Mouse (Mus musculus) left cerebral cortex, postnatal 4 days (tissue): ENCODE measurements around the gene Krt33a. TPM values are rescaled to one million over a fixed set of nuclear protein-coding genes. Genes with fewer than 3 reads are reported as not detected.

Experiments
- DNase-seq: peaks from one replicate; pipeline ENCODE4 v3.0.0-alpha.2; 2022
- intact Hi-C: fragments of 180-260 bp; cut with DNase I; formaldehyde crosslinking; loops from one replicate; pipeline ENCODE4 v1.15.1; 2025
- total RNA-seq, 2 experiments: library from RNA; stranded (reverse); gene quantifications; 2 replicates each; pipeline ENCODE4 v1.2.3; 2021

Krt33a gene
- total RNA-seq = under 1 TPM in 1 of 2 experiments, not detected in 1; 0.30 TPM

- DNase-seq = no peak
- intact Hi-C loops = no loop called here
These were observed at the start of gene Krt33a for GRCm38 (mm10) chr11:100016112-100016511. Gene Krt33a, minus strand, starts transcription at chr11:100016212.

GRCm38 (mm10) chr11:100058875-100059274 is 42.9 kb upstream of the Krt33a start:
- intact Hi-C loops = no loop called here

GRCm38 (mm10) chr11:100055686-100056655 is 40.0 kb upstream of the Krt33a start:
- intact Hi-C loops = no loop called here
- no peak for DNase-seq

More at GRCm38 (mm10) chr11:100058875-100059274, 42.9 kb upstream of the Krt33a start:
- no peak for DNase-seq

DNA sequence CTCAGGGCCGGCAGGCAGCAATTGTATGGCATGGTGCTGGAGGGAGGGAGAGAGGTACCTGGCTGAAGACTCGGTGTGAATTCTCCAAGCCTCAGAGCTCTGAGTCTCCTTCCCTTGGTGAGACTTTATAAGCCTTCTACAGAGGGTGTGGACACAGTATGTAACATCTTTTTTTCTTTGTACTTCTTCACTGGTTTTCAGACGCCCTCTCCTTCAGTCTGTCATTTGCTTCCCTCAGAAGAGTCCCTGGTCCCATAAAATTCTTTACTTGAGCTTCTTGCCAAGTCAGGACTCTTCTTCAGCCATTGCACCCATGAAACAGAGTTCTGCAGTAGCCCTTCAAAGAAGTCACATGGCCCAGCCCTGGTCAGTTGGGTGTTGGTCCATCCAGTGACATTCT is 34.4 kb upstream of the Krt33a start, which contains the start of gene Krt31:
Krt31 (minus strand) TSS at position 101 of the 400 bp plus-strand sequence.
- intact Hi-C loops = no loop called here
- no peak for DNase-seq

GRCm38 (mm10) chr11:100047193-100047592 is 31.2 kb upstream of the Krt33a start:
- intact Hi-C loops = no loop called here

GRCm38 (mm10) chr11:100046303-100046866 is 30.4 kb upstream of the Krt33a start:
- intact Hi-C loops = no loop called here
- DNase-seq = no peak

More at GRCm38 (mm10) chr11:100047193-100047592, 31.2 kb upstream of the Krt33a start:
- DNase-seq = no peak

DNA sequence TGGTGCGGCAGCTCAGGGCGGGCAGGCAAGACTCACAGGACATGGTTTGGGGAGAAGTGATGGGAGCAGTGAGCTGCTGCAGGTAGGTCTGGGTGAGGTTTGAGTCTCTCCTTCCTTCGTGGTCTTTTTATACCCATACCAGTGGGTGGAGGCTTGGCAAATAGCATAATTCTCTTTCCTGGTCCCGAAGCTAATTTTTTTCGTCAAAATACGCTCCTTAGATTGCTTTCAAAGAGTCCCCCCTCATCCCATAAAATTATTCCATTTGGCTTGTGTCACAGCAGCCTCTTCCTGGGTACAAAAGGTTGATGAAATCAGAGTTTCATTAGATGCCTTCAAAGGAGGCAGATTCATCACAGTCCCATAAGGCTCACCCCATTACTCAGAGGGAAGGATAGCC is 25.4 kb upstream of the Krt33a start, which contains the start of gene Krt34:
Krt34 (minus strand) TSS at position 101 of the 400 bp plus-strand sequence.
- DNase-seq = no peak
- intact Hi-C loops = no loop called here

GRCm38 (mm10) chr11:100029768-100030167 is 13.8 kb upstream of the Krt33a start, which contains the start of gene Krt33b:
Gene Krt33b, minus strand, starts transcription at chr11:100029868.
- DNase-seq = no peak
- intact Hi-C loops = no loop called here

- intact Hi-C loops = no loop called here
- DNase-seq = no peak
These were observed 5.4 kb upstream of the Krt33a start for GRCm38 (mm10) chr11:100021438-100021837.

GRCm38 (mm10) chr11:100019466-100019865 is 3.5 kb upstream of the Krt33a start:
- no peak for DNase-seq
- intact Hi-C loops = no loop called here

DNA sequence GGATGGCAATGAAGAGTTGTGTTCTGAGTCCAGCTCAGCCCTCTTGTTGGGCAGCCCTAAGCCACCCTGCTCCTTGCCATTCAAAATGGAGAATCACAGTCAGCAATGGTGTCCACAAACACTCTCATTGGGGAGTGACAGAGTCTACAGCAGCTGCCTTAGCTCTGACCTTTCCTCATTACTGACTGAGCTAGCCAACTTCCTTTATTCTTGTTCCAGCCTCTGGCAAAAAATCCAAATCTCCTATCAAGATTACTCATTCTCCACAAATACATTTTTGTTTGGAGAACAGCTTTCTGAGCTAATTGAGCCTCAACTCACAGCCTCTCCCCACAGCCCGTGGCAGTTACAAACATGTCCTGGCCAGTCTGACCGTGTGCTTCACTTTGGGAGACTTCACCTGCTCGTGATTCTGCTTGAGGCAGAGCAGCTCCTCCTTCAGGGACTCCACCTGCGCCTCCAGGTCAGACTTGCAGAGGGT is 2.3 kb downstream of the Krt33a start:
- intact Hi-C loops = no loop called here
- DNase-seq = no peak

GRCm38 (mm10) chr11:100010682-100011081 is 5.3 kb downstream of the Krt33a start:
- intact Hi-C loops = no loop called here
- DNase-seq = no peak

DNA sequence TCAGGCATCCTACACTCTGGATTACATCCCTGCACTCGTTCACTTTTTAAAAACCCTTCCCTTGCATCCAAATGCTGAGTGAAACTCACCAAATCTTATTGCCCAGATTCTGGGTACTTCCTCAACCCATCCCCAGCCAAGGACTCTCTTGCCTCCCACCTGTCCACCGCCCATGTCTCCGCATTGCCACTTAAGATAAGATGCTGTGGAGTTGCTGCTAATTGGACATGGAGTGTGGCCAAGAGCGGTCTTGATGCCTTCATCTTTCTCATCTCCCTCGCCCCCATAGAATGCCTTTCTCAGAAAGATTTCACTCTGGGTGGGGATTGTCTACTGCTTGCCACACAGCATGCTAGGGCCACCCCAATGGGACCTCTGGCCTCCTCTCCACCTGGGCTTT is 7.7 kb downstream of the Krt33a start:
- DNase-seq = no peak
- intact Hi-C loops = no loop called here

- no peak for DNase-seq
- intact Hi-C loops = no loop called here
These were observed 9.4 kb downstream of the Krt33a start for GRCm38 (mm10) chr11:100006624-100007023.

DNA sequence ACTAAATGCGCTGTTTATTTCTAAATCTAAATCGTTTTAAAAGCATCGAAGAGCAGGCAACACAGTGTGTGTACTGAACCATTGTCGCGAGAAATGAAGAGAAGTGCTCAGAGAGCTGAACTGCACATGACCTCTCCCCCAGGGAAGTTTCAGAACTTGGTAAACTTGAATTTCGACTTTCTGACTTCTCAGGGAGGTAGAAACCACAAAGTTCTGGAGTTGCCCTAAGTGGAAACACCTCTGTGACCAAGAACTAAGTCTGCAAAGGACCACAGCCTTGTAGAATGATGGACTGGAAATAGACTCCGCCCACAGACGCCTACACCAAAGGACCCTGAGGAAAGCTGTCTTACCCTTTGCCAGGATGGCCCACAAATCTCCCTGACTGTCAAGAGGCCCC is 10.1 kb downstream of the Krt33a start:
- intact Hi-C loops = loop anchor here (2.0 kb wide), 1 partner anchor 541 kb away; no protein-coding TSS in a partner anchor
- no peak for DNase-seq

GRCm38 (mm10) chr11:100004846-100005245 is 11.2 kb downstream of the Krt33a start:
- intact Hi-C loops = loop anchor here (2.0 kb wide), 1 partner anchor 540 kb away; no protein-coding TSS in a partner anchor
- peak; percentile 40 for DNase-seq

- intact Hi-C loops = no loop called here
- DNase-seq = no peak
These were observed 16.9 kb downstream of the Krt33a start for GRCm38 (mm10) chr11:99999091-99999490.

GRCm38 (mm10) chr11:99994384-99994661 is 21.7 kb downstream of the Krt33a start:
- intact Hi-C loops = no loop called here

DNA sequence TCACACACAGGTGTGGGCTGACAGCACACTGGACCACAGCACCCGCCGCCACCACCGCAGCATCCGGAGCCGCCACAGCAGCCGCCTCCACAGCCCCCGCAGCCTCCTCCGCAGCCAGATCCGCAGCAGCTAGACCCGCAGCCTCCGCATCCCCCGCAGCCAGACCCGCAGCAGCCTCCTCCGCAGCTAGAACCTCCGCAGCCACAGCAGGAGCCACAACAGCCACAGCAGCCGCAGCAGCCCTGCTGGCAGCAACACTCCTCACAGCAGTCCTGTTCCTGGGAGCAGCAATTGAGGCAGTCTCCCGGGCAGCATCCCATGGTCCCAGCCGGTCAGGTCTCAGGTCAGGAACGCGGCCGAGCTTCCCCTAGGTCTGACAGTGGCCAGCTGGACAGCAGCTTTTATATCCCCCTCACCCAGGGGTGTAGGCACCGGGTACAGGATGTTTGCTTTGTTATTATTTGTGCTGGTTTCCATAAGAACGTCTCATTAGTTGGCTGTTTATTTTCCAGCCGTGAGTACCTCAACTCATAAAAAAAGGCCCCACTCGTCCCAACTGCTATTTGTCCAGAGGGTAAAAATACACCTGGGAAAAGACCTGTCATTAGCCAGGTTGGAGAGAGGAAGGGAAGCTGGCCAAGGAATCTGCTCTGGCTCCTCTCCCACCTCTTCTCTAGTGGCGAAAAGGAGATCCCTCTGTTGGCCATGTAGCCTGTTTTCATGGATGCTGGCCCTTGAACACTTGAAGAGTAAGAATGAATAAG is 22.2 kb downstream of the Krt33a start, which contains the start of gene Krtap17-1:
Krtap17-1 (minus strand) TSS at position 375 of the 764 bp plus-strand sequence.
- intact Hi-C loops = no loop called here
- DNase-seq = no peak

More at GRCm38 (mm10) chr11:99994384-99994661, 21.7 kb downstream of the Krt33a start:
- DNase-seq = no peak

GRCm38 (mm10) chr11:99990571-99990970 is 25.4 kb downstream of the Krt33a start:
- intact Hi-C loops = no loop called here
- DNase-seq = no peak
